Mouse (Mus musculus): Measurements from ENCODE around the gene Abhd18.

DNA sequence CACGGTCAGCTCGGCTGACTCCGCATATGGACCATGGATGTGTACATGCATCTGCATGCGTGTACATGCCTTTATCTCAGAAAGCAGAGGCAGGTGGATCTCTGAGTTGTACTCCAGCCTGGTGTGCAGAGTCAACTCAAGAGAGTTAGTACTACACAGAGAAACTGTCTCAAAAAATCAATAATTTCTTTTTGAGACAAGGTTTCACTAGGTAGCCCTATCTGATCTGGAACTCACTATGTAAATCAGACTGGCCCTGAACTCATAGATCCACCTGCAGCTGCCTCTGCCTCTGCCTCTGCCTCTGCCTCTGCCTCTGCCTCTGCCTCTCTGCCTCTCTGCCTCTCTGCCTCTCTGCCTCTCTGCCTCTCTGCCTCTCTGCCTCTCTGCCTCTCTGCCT is 91.8 kb downstream of the Abhd18 start:
- TF ChIP-seq CTCF (IDR thresholded peaks at IDR 0.05; ENCODE audit: low read depth, low read length) (no peak), GATA1 (IDR thresholded peaks at IDR 0.05; ENCODE audit: borderline replicate concordance, low read length) (no peak), TAL1 (conservative IDR thresholded peaks at IDR 0.05; ENCODE audit: low read depth, low read length) (no peak), POLR2AphosphoS5 (IDR thresholded peaks at IDR 0.05; ENCODE audit: insufficient replicate concordance, low read depth, low read length) (no peak)

All from G1E (cell line).